Mouse (Mus musculus) forebrain, embryonic 14.5 days (tissue): ENCODE data around the gene Frmd4a. TPM values are rescaled to one million over a fixed set of nuclear protein-coding genes. Genes with fewer than 3 reads are reported as not detected.

Experiments used
- ATAC-seq: fragments of 200-750 bp; cut with Nextera tagmentation; 2 replicates; pipeline ENCODE4 v1.8.0; 2017; ENCODE audit warnings: mild to moderate bottlenecking, moderate library complexity
- DNase-seq: peaks from one replicate; pipeline ENCODE4 v3.0.0-alpha.2; 2015; ENCODE audit warnings: low spot score
- H3K27ac ChIP-seq: fragments of 300-500 bp; sonication (generic); 2 replicates; pipeline ENCODE4 v1.5.1; 2014; ENCODE audit warnings: low read depth, mild to moderate bottlenecking, control low read depth, low read length, moderate library complexity
- H3K27me3 ChIP-seq: fragments of 300-500 bp; sonication (generic); replicated peaks from 2 replicates; pipeline ENCODE4 v1.6.1; 2014; ENCODE audit warnings: low read length, control low read depth, mixed read lengths; ENCODE audit not compliant: control insufficient read depth, insufficient read depth
- H3K36me3 ChIP-seq: fragments of 300-500 bp; sonication (generic); 2 replicates; pipeline ENCODE4 v1.6.1; 2014; ENCODE audit warnings: low read length, control low read depth; ENCODE audit not compliant: control insufficient read depth, insufficient read depth
- H3K4me1 ChIP-seq: fragments of 300-500 bp; sonication (generic); 2 replicates; pipeline ENCODE4 v1.6.1; 2014; ENCODE audit warnings: antibody characterized with exemption, low read length, control low read depth; ENCODE audit not compliant: control insufficient read depth, insufficient read depth
- H3K4me2 ChIP-seq: fragments of 300-500 bp; sonication (generic); 2 replicates; pipeline ENCODE4 v1.6.1; 2014; ENCODE audit warnings: mild to moderate bottlenecking, control low read depth, low read length
- H3K4me3 ChIP-seq: fragments of 300-500 bp; sonication (generic); 2 replicates; pipeline ENCODE4 v1.5.1; 2014; ENCODE audit warnings: low read depth, low read length, control low read depth
- H3K9ac ChIP-seq: fragments of 300-500 bp; sonication (generic); 2 replicates; pipeline ENCODE4 v1.6.1; 2014; ENCODE audit warnings: mild to moderate bottlenecking, low read length, control low read depth, moderate library complexity
- H3K9me3 ChIP-seq: fragments of 300-500 bp; sonication (generic); replicated peaks from 2 replicates; pipeline ENCODE4 v1.6.1; 2016; ENCODE audit warnings: low read length, control low read depth, mixed read lengths; ENCODE audit not compliant: control insufficient read depth
- WGBS: fragments of 180-500 bp; shearing (Covaris S2); extraction: QIAGEN DNeasy Blood & Tissue Kit; methylation state at CpG from one replicate; pipeline ENCODE4 v1.1.7; 2014; 5-methylcytosine and 5-hydroxymethylcytosine counted together
- polyA plus RNA-seq: library from polyadenylated mRNA; unstranded; fragments of >200 nt; fragmentation: Nextera tagmentation; extraction: Ambion mirVana; gene quantifications from 2 replicates; pipeline ENCODE4 v1.2.1, GENCODE M21; 2014

Frmd4a gene
- polyA plus RNA-seq, 1 experiment from 2014 or later: 36.9 TPM

GRCm38 (mm10) chr2:4036651-4037117 is 19.2 kb downstream of the Frmd4a start:
- no peaks in the 10 kb centered on the region for H3K27me3 ChIP-seq
- H3K36me3 ChIP-seq: no peaks in the 10 kb centered on the region
- ATAC-seq: peak; percentile 60
- no peak overlapping the region for H3K4me2 ChIP-seq
- H3K9ac ChIP-seq: no peak overlapping the region
- DNase-seq: peak; percentile 84
- H3K4me3 ChIP-seq: no peak overlapping the region
- H3K4me1 ChIP-seq: peaks cover 7% of the 10 kb centered on the region
- WGBS: 60% methylated on average over 8 of the region's 8 CpGs
- no peaks in the 10 kb centered on the region for H3K9me3 ChIP-seq
- H3K27ac ChIP-seq: no peak overlapping the region

- H3K27ac ChIP-seq: 0 out of 2 replicates have a peak overlapping the region, but pooled peaks have one; percentile 3
- no peaks in the 10 kb centered on the region for H3K36me3 ChIP-seq
- no peaks in the 10 kb centered on the region for H3K27me3 ChIP-seq
- ATAC-seq: peak; percentile 93
- WGBS: 3% methylated on average over 3 of the region's 3 CpGs
- no peak overlapping the region for H3K9ac ChIP-seq
- H3K9me3 ChIP-seq: no peaks in the 10 kb centered on the region
- no peak overlapping the region for H3K4me2 ChIP-seq
- H3K4me3 ChIP-seq: no peak overlapping the region
- peak; percentile 81 for DNase-seq
- peaks cover 10% of the 10 kb centered on the region for H3K4me1 ChIP-seq
Measured at GRCm38 (mm10) chr2:4042009-4042408, 24.5 kb downstream of the Frmd4a start.

- ATAC-seq (no peak), DNase-seq (no peak)
- Histone ChIP-seq H3K4me2 (no peak overlapping the region), H3K4me1 (no peaks in the 10 kb centered on the region), H3K27me3 (no peaks in the 10 kb centered on the region), H3K9ac (no peak overlapping the region), H3K9me3 (no peaks in the 10 kb centered on the region), H3K4me3 (no peak overlapping the region), H3K36me3 (no peaks in the 10 kb centered on the region), H3K27ac (no peak overlapping the region)
- 89% methylated on average over 2 of the region's 2 CpGs for WGBS
Measured at GRCm38 (mm10) chr2:4055481-4055880, 38.0 kb downstream of the Frmd4a start.

GRCm38 (mm10) chr2:4060675-4061074 is 43.2 kb downstream of the Frmd4a start:
- no peak overlapping the region for H3K27ac ChIP-seq
- no peaks in the 10 kb centered on the region for H3K36me3 ChIP-seq
- no peaks in the 10 kb centered on the region for H3K9me3 ChIP-seq
- H3K4me1 ChIP-seq: no peaks in the 10 kb centered on the region
- H3K9ac ChIP-seq: no peak overlapping the region
- no peak overlapping the region for H3K4me3 ChIP-seq
- 13% methylated on average over 2 of the region's 2 CpGs for WGBS
- no peak overlapping the region for H3K4me2 ChIP-seq
- no peaks in the 10 kb centered on the region for H3K27me3 ChIP-seq
- DNase-seq (no peak), ATAC-seq (no peak)

- Histone ChIP-seq H3K9me3 (no peaks in the 10 kb centered on the region), H3K27me3 (no peaks in the 10 kb centered on the region), H3K4me1 (0 out of 2 replicates have a peak, but pooled peaks cover 2% of the 10 kb centered on the region), H3K27ac (no peak overlapping the region; the same call in 1 of the 2 replicates), H3K4me2 (no peak overlapping the region), H3K9ac (no peak overlapping the region), H3K36me3 (no peaks in the 10 kb centered on the region), H3K4me3 (no peak overlapping the region)
- ATAC-seq (peak; percentile 88), DNase-seq (peak; percentile 77)
- WGBS: 19% methylated on average over 7 of the region's 7 CpGs
Measured at GRCm38 (mm10) chr2:4071831-4072230, 54.3 kb downstream of the Frmd4a start.

GRCm38 (mm10) chr2:4083877-4084276 is 66.4 kb downstream of the Frmd4a start:
- Histone ChIP-seq H3K4me2 (no peak overlapping the region), H3K27ac (no peak overlapping the region), H3K27me3 (no peaks in the 10 kb centered on the region), H3K9ac (no peak overlapping the region), H3K4me1 (no peaks in the 10 kb centered on the region), H3K4me3 (no peak overlapping the region), H3K9me3 (no peaks in the 10 kb centered on the region), H3K36me3 (no peaks in the 10 kb centered on the region)
- no peak for DNase-seq
- no peak for ATAC-seq
- 72% methylated on average over 6 of the region's 6 CpGs for WGBS

- H3K9me3 ChIP-seq: no peaks in the 10 kb centered on the region
- H3K27me3 ChIP-seq: no peaks in the 10 kb centered on the region
- ATAC-seq (no peak), DNase-seq (no peak)
- H3K4me3 ChIP-seq: no peak overlapping the region
- no peak overlapping the region for H3K9ac ChIP-seq
- 98% methylated on average over 1 of the region's 1 CpGs for WGBS
- no peak overlapping the region for H3K4me2 ChIP-seq
- no peaks in the 10 kb centered on the region for H3K36me3 ChIP-seq
- peaks cover 25% of the 10 kb centered on the region for H3K4me1 ChIP-seq
- no peak overlapping the region for H3K27ac ChIP-seq
Measured at GRCm38 (mm10) chr2:4097601-4098000, 80.1 kb downstream of the Frmd4a start.

- Histone ChIP-seq H3K4me1 (peaks cover 25% of the 10 kb centered on the region), H3K9ac (no peak overlapping the region), H3K36me3 (no peaks in the 10 kb centered on the region), H3K27ac (peak overlapping the region; percentile 27; the same call in 1 of the 2 replicates), H3K4me3 (no peak overlapping the region), H3K27me3 (no peaks in the 10 kb centered on the region), H3K4me2 (no peak overlapping the region), H3K9me3 (no peaks in the 10 kb centered on the region)
- DNase-seq (peak; percentile 84), ATAC-seq (peak; percentile 77)
- WGBS: 15% methylated on average over 8 of the region's 8 CpGs
Measured at GRCm38 (mm10) chr2:4098948-4099776, 81.6 kb downstream of the Frmd4a start.

GRCm38 (mm10) chr2:4099777-4100104 is 82.2 kb downstream of the Frmd4a start:
- no peak overlapping the region for H3K4me3 ChIP-seq
- H3K9ac ChIP-seq: no peak overlapping the region
- ATAC-seq (0 out of 2 replicates have a peak, but pooled peaks have one; percentile 19), DNase-seq (no peak)
- H3K36me3 ChIP-seq: no peaks in the 10 kb centered on the region
- peaks cover 25% of the 10 kb centered on the region for H3K4me1 ChIP-seq
- no peak overlapping the region for H3K4me2 ChIP-seq
- peak overlapping the region; percentile 27; the same call in 1 of the 2 replicates for H3K27ac ChIP-seq
- H3K9me3 ChIP-seq: no peaks in the 10 kb centered on the region
- H3K27me3 ChIP-seq: no peaks in the 10 kb centered on the region
